Mouse (Mus musculus): ENCODE measurements around the gene Tbcd.

The Tbcd gene

GRCm38 (mm10) chr11:121475699-121476415 lies 24.1 kb downstream of the Tbcd start:
- peak; percentile 89 for DNase-seq (ENCODE audit: low read depth)

GRCm38 (mm10) chr11:121479476-121480203 lies 27.9 kb downstream of the Tbcd start:
- no peak for DNase-seq (ENCODE audit: low read depth)

GRCm38 (mm10) chr11:121481129-121481528 lies 29.4 kb downstream of the Tbcd start:
- no peak for DNase-seq (ENCODE audit: low read depth)

- peak; percentile 42 for DNase-seq (ENCODE audit: low read depth)
Observed at GRCm38 (mm10) chr11:121485882-121486281, 34.1 kb downstream of the Tbcd start.

- DNase-seq (ENCODE audit: low read depth), result no peak
Observed at GRCm38 (mm10) chr11:121490651-121491050, 38.9 kb downstream of the Tbcd start.

GRCm38 (mm10) chr11:121500595-121500994 lies 48.8 kb downstream of the Tbcd start:
- no peak for DNase-seq (ENCODE audit: low read depth)

GRCm38 (mm10) chr11:121501525-121501924 lies 49.8 kb downstream of the Tbcd start:
- no peak for DNase-seq (ENCODE audit: low read depth)

GRCm38 (mm10) chr11:121502000-121502860 lies 50.5 kb downstream of the Tbcd start:
- DNase-seq (ENCODE audit: low read depth), result peak; percentile 30

- DNase-seq (ENCODE audit: low read depth), result no peak
Observed at GRCm38 (mm10) chr11:121508478-121508877, 56.7 kb downstream of the Tbcd start.

- no peak for DNase-seq (ENCODE audit: low read depth)
Observed at GRCm38 (mm10) chr11:121510512-121511246, 58.9 kb downstream of the Tbcd start.

- no peak for DNase-seq (ENCODE audit: low read depth)
Observed at GRCm38 (mm10) chr11:121512896-121513572, 61.3 kb downstream of the Tbcd start.

- DNase-seq (ENCODE audit: low read depth), result no peak
Observed at GRCm38 (mm10) chr11:121515996-121516395, 64.2 kb downstream of the Tbcd start.

GRCm38 (mm10) chr11:121516906-121517305 lies 65.2 kb downstream of the Tbcd start:
- no peak for DNase-seq (ENCODE audit: low read depth)

GRCm38 (mm10) chr11:121517687-121518465 lies 66.1 kb downstream of the Tbcd start:
- DNase-seq (ENCODE audit: low read depth), result peak; percentile 59

GRCm38 (mm10) chr11:121519131-121519530 lies 67.4 kb downstream of the Tbcd start, which contains the start of gene Zfp750:
Gene Zfp750 (minus strand): TSS chr11:121519333.
- no peak for DNase-seq (ENCODE audit: low read depth)

- no peak for DNase-seq (ENCODE audit: low read depth)
Observed at GRCm38 (mm10) chr11:121519703-121520102, 68.0 kb downstream of the Tbcd start.

GRCm38 (mm10) chr11:121520761-121521160 lies 69.0 kb downstream of the Tbcd start:
- DNase-seq (ENCODE audit: low read depth), result peak; percentile 52

GRCm38 (mm10) chr11:121522156-121522762 lies 70.5 kb downstream of the Tbcd start:
- DNase-seq (ENCODE audit: low read depth), result peak; percentile 45

GRCm38 (mm10) chr11:121524191-121524590 lies 72.4 kb downstream of the Tbcd start:
- no peak for DNase-seq (ENCODE audit: low read depth)

GRCm38 (mm10) chr11:121529747-121530146 lies 78.0 kb downstream of the Tbcd start:
- DNase-seq (ENCODE audit: low read depth), result peak; percentile 87
